Mouse (Mus musculus) ES-E14 (cell line): ENCODE measurements around the gene Arhgef28. TPM values are rescaled to one million over a fixed set of nuclear protein-coding genes. Genes with fewer than 3 reads are reported as not detected.

Experiments used
- DNase-seq: peaks from one replicate; pipeline ENCODE4 v3.0.0-alpha.2; 2013; ENCODE audit warnings: low read depth, low spot score
- H3K27ac ChIP-seq: 2 replicates; pipeline ENCODE4 v1.5.1; 2012; ENCODE audit warnings: low read depth, mild to moderate bottlenecking, low read length, moderate library complexity, mixed read lengths; ENCODE audit not compliant: poor library complexity, insufficient read depth, severe bottlenecking
- H3K36me3 ChIP-seq: 2 replicates; pipeline ENCODE4 v1.6.1; 2012; ENCODE audit warnings: mild to moderate bottlenecking, low read length, moderate library complexity, mixed read lengths; ENCODE audit not compliant: control insufficient read depth, poor library complexity, insufficient read depth, severe bottlenecking
- H3K4me1 ChIP-seq, 2 experiments: fragments of 150-350 bp in 1 of 2; sonication (generic) in 1 of 2; 2 replicates each; pipeline ENCODE4 v1.6.1; 2012; ENCODE audit warnings: low read length in 2 of 2, mild to moderate bottlenecking in 1 of 2, mixed read lengths in 1 of 2; ENCODE audit not compliant: control insufficient read depth in 2 of 2, insufficient read depth in 2 of 2, poor library complexity in 1 of 2
- H3K4me3 ChIP-seq, 2 experiments: fragments of 150-350 bp in 1 of 2; sonication (generic) in 1 of 2; 2 replicates each; pipeline ENCODE4 v1.5.1; 2012; ENCODE audit warnings: low read length in 2 of 2, low read depth in 1 of 2, mild to moderate bottlenecking in 1 of 2, mixed read lengths in 1 of 2; ENCODE audit not compliant: insufficient read depth in 1 of 2, poor library complexity in 1 of 2, severe bottlenecking in 1 of 2
- H3K9ac ChIP-seq: 2 replicates; pipeline ENCODE4 v1.6.1; 2012; ENCODE audit warnings: low read depth, mild to moderate bottlenecking, low read length, mixed read lengths; ENCODE audit not compliant: poor library complexity, insufficient read depth, severe bottlenecking
- H3K9me3 ChIP-seq: fragments of 150-350 bp; sonication (generic); 2 replicates; pipeline ENCODE4 v1.6.1; 2012; ENCODE audit warnings: low read depth, mild to moderate bottlenecking, low read length; ENCODE audit not compliant: control insufficient read depth, insufficient read depth
- CHD2 ChIP-seq: IDR thresholded peaks from 2 replicates; pipeline ENCODE4 v1.6.1; 2014; ENCODE audit warnings: mild to moderate bottlenecking, low read depth, low read length, inconsistent platforms
- HCFC1 ChIP-seq: IDR thresholded peaks from 2 replicates; pipeline ENCODE4 v1.6.1; 2012; ENCODE audit warnings: low read length, inconsistent platforms, borderline replicate concordance; ENCODE audit not compliant: insufficient read depth
- MAFK ChIP-seq: IDR thresholded peaks from 2 replicates; pipeline ENCODE4 v1.6.1; 2014; ENCODE audit warnings: mild to moderate bottlenecking, low read depth, low read length, inconsistent platforms; ENCODE audit not compliant: insufficient read depth
- ZC3H11A ChIP-seq: IDR thresholded peaks from 2 replicates; pipeline ENCODE4 v1.6.1; 2012; ENCODE audit warnings: low read depth, mild to moderate bottlenecking, inconsistent platforms, low read length, borderline replicate concordance
- ZNF384 ChIP-seq: IDR thresholded peaks from 2 replicates; pipeline ENCODE4 v1.6.1; 2012; ENCODE audit warnings: low read depth, low read length, inconsistent platforms
- in situ Hi-C, 2 experiments: fragments of 600-800 bp; cut with MboI; formaldehyde crosslinking; loops; one replicate each; pipeline ENCODE4 v1.15.1; 2025; ENCODE audit warnings: low sequenced_read_pairs in 2 of 2, inconsistent platforms in 1 of 2; ENCODE audit not compliant: unreplicated experiment in 2 of 2
- total RNA-seq: library from RNA; depleted of rRNA; stranded (reverse); fragments of 300-350 nt; gene quantifications from 2 replicates; pipeline ENCODE4 v1.2.3, GENCODE M21; 2012

Gene Arhgef28
- total RNA-seq, 1 experiment = 19.0 TPM

- H3K4me1 ChIP-seq = peaks cover 5 to 16% of the 10 kb centered on the region in 2 experiments; a peak in 3 of 4 replicates
- DNase-seq = no peak
- in situ Hi-C loops = no loop called here
- no peak overlapping the region for H3K9ac ChIP-seq
- H3K36me3 ChIP-seq = no peaks in the 10 kb centered on the region; the same call in 1 of the 2 replicates
- H3K4me3 ChIP-seq = no peak overlapping the region
- no peak for TF ChIP-seq ZC3H11A
- no peak for TF ChIP-seq HCFC1
- no peak for TF ChIP-seq ZNF384
- no peak for TF ChIP-seq CHD2
- no peak for TF ChIP-seq MAFK
- no peaks in the 10 kb centered on the region for H3K9me3 ChIP-seq
- no peak overlapping the region for H3K27ac ChIP-seq
These were observed 22.9 kb downstream of the Arhgef28 start for GRCm38 (mm10) chr13:98183157-98183878.

DNA sequence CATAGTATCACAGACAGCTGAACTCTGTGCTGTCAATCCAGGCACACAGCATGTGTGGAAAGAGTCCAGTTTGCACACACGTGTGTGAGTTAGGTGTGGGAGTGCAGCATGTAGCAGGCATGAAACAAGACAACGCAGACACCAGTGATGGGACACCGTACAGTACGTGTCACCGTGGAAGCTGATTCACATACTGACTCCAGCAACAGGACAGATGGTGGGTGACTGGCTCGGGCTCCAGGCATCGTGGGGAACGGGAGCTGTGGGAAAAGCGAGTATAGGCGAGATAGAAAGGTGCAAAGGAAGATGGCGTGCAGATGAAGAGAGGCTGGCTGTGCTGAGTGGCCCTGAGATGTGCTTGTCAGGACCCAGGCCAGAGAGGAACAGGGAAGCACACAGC is 23.9 kb downstream of the Arhgef28 start:
- H3K4me3 ChIP-seq = no peak overlapping the region
- H3K4me1 ChIP-seq = peaks cover 5 to 16% of the 10 kb centered on the region in 2 experiments; a peak in 3 of 4 replicates
- H3K27ac ChIP-seq = peak overlapping the region; percentile 33; the same call in 1 of the 2 replicates
- no peaks in the 10 kb centered on the region for H3K9me3 ChIP-seq
- H3K36me3 ChIP-seq = no peaks in the 10 kb centered on the region; the same call in 1 of the 2 replicates
- in situ Hi-C loops = no loop called here
- DNase-seq = no peak
- H3K9ac ChIP-seq = no peak overlapping the region
- TF ChIP-seq CHD2 (no peak), MAFK (no peak)

GRCm38 (mm10) chr13:98180636-98181035 is 25.6 kb downstream of the Arhgef28 start:
- H3K4me3 ChIP-seq = no peak overlapping the region
- TF ChIP-seq MAFK (no peak), ZNF384 (no peak), CHD2 (no peak), HCFC1 (no peak), ZC3H11A (no peak)
- no peaks in the 10 kb centered on the region; the same call in 1 of the 2 replicates for H3K36me3 ChIP-seq
- no peak for DNase-seq
- H3K4me1 ChIP-seq = peaks cover 5 to 15% of the 10 kb centered on the region in 2 experiments; a peak in 3 of 4 replicates
- in situ Hi-C loops = no loop called here
- H3K27ac ChIP-seq = no peak overlapping the region
- H3K9ac ChIP-seq = no peak overlapping the region
- no peaks in the 10 kb centered on the region for H3K9me3 ChIP-seq

- H3K27ac ChIP-seq = no peak overlapping the region
- H3K9me3 ChIP-seq = no peaks in the 10 kb centered on the region
- H3K36me3 ChIP-seq = no peaks in the 10 kb centered on the region
- no peak overlapping the region for H3K4me3 ChIP-seq
- no peak for DNase-seq
- peaks cover 0 to 3% of the 10 kb centered on the region in 2 experiments; a peak in 1 of 4 replicates for H3K4me1 ChIP-seq
- TF ChIP-seq CHD2 = no peak
- no peak for TF ChIP-seq HCFC1
- TF ChIP-seq ZNF384 = no peak
- no peak for TF ChIP-seq MAFK
- no peak for TF ChIP-seq ZC3H11A
- in situ Hi-C loops = no loop called here
- no peak overlapping the region for H3K9ac ChIP-seq
These were observed 30.8 kb downstream of the Arhgef28 start for GRCm38 (mm10) chr13:98175323-98176007.
